Mouse (Mus musculus) heart, adult 8-10 months (tissue): ENCODE measurements around the gene Tjp3. TPM values are rescaled to one million over a fixed set of nuclear protein-coding genes. Genes with fewer than 3 reads are reported as not detected.

Source experiments
- DNase-seq: peaks from one replicate; pipeline ENCODE4 v3.0.0; 2022; ENCODE audit warnings: low spot score
- total RNA-seq, 4 experiments: library from RNA; stranded (reverse); gene quantifications; 2 replicates each; pipeline ENCODE4 v1.2.4; 2022

Tjp3 gene
- under 1 TPM in 1 of 4 experiments, not detected in 3; 0.22 TPM for total RNA-seq

GRCm38 (mm10) chr10:81291511-81292104 is at the start of gene Tjp3:
Gene Tjp3 (minus strand): TSS chr10:81291581.
- DNase-seq = no peak

- DNase-seq = no peak
These were observed 49.4 kb upstream of the Tjp3 start for GRCm38 (mm10) chr10:81340551-81341332.

GRCm38 (mm10) chr10:81336558-81336957 is 45.2 kb upstream of the Tjp3 start:
- no peak for DNase-seq

- no peak for DNase-seq
These were observed 44.3 kb upstream of the Tjp3 start for GRCm38 (mm10) chr10:81335393-81336340.

- no peak for DNase-seq
These were observed 42.9 kb upstream of the Tjp3 start for GRCm38 (mm10) chr10:81334324-81334723.

- no peak for DNase-seq
These were observed 40.9 kb upstream of the Tjp3 start for GRCm38 (mm10) chr10:81332277-81332676.

GRCm38 (mm10) chr10:81330007-81330406 is 38.6 kb upstream of the Tjp3 start:
- peak; percentile 78 for DNase-seq

- no peak for DNase-seq
These were observed 38.0 kb upstream of the Tjp3 start for GRCm38 (mm10) chr10:81329194-81329975.

GRCm38 (mm10) chr10:81328386-81328785 is 37.0 kb upstream of the Tjp3 start, which contains the start of gene Tbxa2r:
Gene Tbxa2r (plus strand): TSS chr10:81328731.
- DNase-seq = peak; percentile 61

- no peak for DNase-seq
These were observed 36.6 kb upstream of the Tjp3 start for GRCm38 (mm10) chr10:81327959-81328358.

GRCm38 (mm10) chr10:81326858-81327257 is 35.5 kb upstream of the Tjp3 start:
- DNase-seq = peak; percentile 76

GRCm38 (mm10) chr10:81325781-81326180 is 34.4 kb upstream of the Tjp3 start:
- DNase-seq = no peak

GRCm38 (mm10) chr10:81325176-81325575 is 33.8 kb upstream of the Tjp3 start:
- no peak for DNase-seq

GRCm38 (mm10) chr10:81323791-81324530 is 32.6 kb upstream of the Tjp3 start:
- DNase-seq = no peak

GRCm38 (mm10) chr10:81323141-81323775 is 31.9 kb upstream of the Tjp3 start:
- DNase-seq = no peak

GRCm38 (mm10) chr10:81322444-81322843 is 31.1 kb upstream of the Tjp3 start:
- DNase-seq = no peak

- DNase-seq = no peak
These were observed 30.1 kb upstream of the Tjp3 start for GRCm38 (mm10) chr10:81321436-81321835.

- peak; percentile 99 for DNase-seq
These were observed 29.4 kb upstream of the Tjp3 start, which contains the start of gene Cactin for GRCm38 (mm10) chr10:81320550-81321347. Gene Cactin (plus strand): TSS chr10:81321103.
